Mouse (Mus musculus): Measurements from ENCODE around the gene Wdr75.

Gene Wdr75

GRCm38 (mm10) chr1:45835362-45836063, 40.5 kb downstream of the Wdr75 start:
- no peak for DNase-seq (ENCODE audit: low read depth in 2 of 2, low spot score in 2 of 2)

DNA sequence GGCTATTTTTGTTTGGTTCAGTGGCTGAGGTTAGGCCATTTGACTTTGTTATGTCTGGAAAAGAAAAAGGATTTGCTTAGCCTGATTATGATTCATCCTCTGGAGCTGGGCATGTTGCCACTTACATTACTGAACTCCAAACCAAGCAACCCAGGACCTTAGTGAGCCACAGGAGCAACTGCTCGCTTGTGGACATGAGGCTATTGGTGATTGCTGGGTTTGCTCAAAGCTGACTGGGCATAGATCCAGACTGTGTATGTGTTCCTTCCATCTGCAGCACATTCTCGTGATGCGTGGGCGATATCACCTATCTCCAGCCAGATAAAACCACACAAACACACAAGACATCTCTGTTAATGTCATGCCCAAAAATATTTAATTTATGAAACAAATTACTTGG, 42.8 kb downstream of the Wdr75 start:
- no peak for DNase-seq (ENCODE audit: low read depth in 2 of 2, low spot score in 2 of 2)

- DNase-seq (ENCODE audit: low read depth in 2 of 2, low spot score in 2 of 2) = no peak
Observed at GRCm38 (mm10) chr1:45838271-45838670, 43.3 kb downstream of the Wdr75 start.

GRCm38 (mm10) chr1:45845466-45845865, 50.5 kb downstream of the Wdr75 start:
- DNase-seq (ENCODE audit: low read depth in 2 of 2, low spot score in 2 of 2) = no peak

DNA sequence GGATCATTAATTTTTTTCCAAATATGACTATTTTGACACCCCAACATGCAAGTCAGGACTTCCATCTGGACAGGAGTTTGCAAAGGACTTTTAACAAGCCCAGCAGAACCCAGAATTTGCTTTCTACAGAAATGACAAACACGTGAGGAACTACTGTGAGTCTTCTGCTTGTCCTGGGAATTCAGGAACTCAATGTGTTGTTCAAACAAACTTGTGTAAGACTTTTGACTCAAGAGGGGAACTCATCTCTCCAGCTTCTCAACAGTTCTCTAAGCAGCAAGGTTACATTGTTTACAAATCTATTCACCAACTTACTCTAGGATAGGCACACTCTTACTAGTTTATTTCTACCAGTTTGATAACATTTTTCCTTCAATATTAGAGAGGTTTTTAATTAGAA, 63.1 kb downstream of the Wdr75 start:
- no peak for DNase-seq (ENCODE audit: low read depth in 2 of 2, low spot score in 2 of 2)

- DNase-seq (ENCODE audit: low read depth in 2 of 2, low spot score in 2 of 2) = no peak
Observed at GRCm38 (mm10) chr1:45860349-45860748, 65.4 kb downstream of the Wdr75 start.

- no peak for DNase-seq (ENCODE audit: low read depth in 2 of 2, low spot score in 2 of 2)
Observed at GRCm38 (mm10) chr1:45861162-45861561, 66.2 kb downstream of the Wdr75 start.

- no peak for DNase-seq (ENCODE audit: low read depth in 2 of 2, low spot score in 2 of 2)
Observed at GRCm38 (mm10) chr1:45863641-45864040, 68.7 kb downstream of the Wdr75 start.

GRCm38 (mm10) chr1:45864564-45865014, 69.6 kb downstream of the Wdr75 start:
- DNase-seq (ENCODE audit: low read depth in 2 of 2, low spot score in 2 of 2) = no peak

GRCm38 (mm10) chr1:45865316-45865715, 70.3 kb downstream of the Wdr75 start:
- DNase-seq (ENCODE audit: low read depth in 2 of 2, low spot score in 2 of 2) = no peak

- no peak for DNase-seq (ENCODE audit: low read depth in 2 of 2, low spot score in 2 of 2)
Observed at GRCm38 (mm10) chr1:45865727-45866126, 70.8 kb downstream of the Wdr75 start.

- no peak for DNase-seq (ENCODE audit: low read depth in 2 of 2, low spot score in 2 of 2)
Observed at GRCm38 (mm10) chr1:45866288-45867018, 71.5 kb downstream of the Wdr75 start.

DNA sequence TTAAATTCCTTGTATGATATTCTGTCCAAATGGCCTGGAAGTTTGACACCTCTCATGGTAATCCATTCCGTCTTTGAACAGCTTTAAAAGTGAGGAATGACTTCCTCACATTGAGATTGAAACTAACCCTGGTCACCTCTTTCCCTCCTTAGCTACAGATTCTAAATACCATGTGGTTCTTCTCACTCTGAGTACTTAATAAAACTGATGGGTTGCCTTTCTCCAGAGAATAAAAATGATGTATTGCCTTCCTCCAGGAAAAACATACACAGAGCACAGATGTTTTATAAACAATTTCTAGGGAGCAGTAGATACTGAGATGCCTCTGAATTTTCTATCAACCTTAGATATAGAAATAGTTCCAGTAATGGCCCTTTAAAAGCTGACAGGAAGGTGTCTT, 73.1 kb downstream of the Wdr75 start:
- no peak for DNase-seq (ENCODE audit: low read depth in 2 of 2, low spot score in 2 of 2)

DNA sequence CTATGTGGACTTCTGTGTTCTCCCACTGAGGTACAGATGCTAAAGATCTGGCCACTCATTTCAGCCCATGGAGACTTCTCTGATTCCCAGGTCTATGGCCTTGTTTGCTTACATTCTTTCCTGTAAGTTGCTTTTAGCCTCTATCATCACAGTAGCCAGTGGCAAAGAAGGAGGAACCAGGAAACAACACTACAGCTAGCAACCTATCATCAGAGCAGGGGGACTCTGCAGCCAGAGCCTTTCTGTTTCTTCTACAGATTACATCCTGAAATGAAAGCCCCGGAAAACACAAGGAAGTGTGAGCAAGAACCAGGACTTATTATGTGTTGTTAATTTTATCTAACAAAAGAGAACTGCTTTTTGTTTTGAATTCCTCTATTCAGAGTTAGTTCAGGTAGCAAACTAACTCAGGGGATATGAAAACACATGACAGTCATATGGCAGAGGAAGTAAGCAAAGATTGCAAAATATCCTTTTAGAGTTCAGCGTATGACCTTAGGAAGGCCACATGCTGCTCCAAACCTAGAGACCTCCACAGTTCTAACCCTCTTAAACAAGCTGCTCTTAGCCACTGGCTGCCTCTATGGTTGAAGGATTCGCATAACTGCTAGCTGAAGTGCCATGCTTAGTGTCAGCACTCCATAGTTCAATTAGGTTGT, 73.6 kb downstream of the Wdr75 start:
- DNase-seq (ENCODE audit: low read depth in 2 of 2, low spot score in 2 of 2) = no peak
